Mouse (Mus musculus): ENCODE measurements around the gene Baiap2l2.

The Baiap2l2 gene

DNA sequence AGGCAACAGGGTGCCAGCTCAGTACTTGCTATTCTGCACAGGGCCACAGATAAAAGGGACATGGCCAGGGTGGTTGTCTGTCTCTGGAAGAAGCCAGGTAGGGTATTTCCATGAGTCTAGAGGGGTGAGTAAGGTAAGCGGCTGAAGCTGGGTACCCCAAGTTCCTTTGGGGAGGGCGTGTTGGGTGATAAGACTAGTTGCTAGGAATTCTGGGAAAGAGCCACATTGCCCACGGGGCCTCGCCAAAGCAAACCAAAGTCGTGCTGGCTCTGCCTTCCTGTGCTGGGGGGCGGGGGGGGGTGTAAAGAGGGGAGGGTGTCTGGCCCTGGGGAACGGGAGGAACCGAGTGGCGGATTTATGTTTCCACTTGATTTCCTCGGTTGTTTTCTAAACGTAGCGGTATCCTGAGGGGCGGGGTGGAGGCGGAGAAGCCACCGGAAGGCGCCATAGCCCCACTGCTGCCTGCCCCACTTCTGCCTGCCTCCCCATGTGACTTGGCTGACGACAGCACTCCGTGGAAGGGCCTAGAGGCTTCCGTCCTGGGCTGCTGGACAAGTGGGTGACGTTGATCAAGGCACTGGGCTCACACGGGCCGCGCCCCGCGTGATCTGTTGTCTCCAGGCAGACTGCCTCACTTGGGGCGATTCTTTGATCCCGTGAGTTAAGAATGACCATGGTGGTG, 76.4 kb downstream of the Baiap2l2 start:
- DNase-seq: peak; percentile 63

DNA sequence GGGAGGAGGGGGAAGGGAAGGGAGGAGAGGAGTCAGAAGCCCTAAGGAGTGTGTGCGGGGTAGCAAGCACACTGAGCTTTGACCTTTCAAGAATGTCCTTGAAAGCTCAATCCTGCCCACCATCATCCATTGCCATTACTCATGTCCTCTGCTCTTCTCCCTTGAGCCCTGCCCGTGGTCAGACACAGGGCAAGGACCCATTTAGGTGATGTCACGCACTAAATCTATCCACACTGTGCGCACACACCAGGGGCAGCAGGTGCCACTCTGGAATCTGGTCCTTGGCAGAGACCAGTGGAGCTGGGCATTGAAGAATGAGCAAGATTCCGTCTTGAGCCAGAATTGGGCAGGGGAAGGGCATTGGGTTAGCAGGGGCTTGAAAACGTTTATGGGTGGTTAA, 77.1 kb downstream of the Baiap2l2 start:
- no peak for DNase-seq
